Mouse (Mus musculus) naive thymus-derived CD4-positive, alpha-beta T cell, adult 2 months (primary cell): ENCODE data around the gene Srd5a3.

Experiments
- DNase-seq: peaks from one replicate; pipeline ENCODE4 v3.0.0-alpha.2; 2011; ENCODE audit warnings: low read depth

Srd5a3 gene

GRCm38 (mm10) chr5:76193075-76193474, 53.0 kb downstream of the Srd5a3 start:
- no peak for DNase-seq

GRCm38 (mm10) chr5:76194377-76194945, 54.4 kb downstream of the Srd5a3 start:
- no peak for DNase-seq

DNA sequence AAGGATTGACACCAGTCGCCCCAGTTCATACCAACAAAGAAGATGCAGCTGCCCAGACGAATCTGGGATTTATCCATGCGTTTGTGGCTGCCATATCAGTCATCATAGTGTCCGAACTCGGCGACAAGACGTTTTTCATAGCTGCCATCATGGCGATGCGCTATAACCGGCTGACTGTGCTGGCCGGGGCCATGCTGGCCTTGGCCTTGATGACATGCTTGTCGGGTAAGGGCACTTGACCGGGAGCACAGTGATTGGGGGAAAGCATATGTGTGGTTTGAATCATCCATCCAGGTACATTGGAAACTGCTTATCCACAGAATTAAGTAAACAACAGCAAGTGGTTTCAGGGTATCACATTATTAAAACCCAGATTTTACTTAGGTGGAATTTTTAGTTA, 59.3 kb downstream of the Srd5a3 start:
- DNase-seq = no peak

- no peak for DNase-seq
Observed at GRCm38 (mm10) chr5:76203171-76203570, 63.1 kb downstream of the Srd5a3 start.
